Mouse (Mus musculus) adrenal gland, adult 8-10 months (tissue): ENCODE results near the gene Gabra6. TPM values are rescaled to one million over a fixed set of nuclear protein-coding genes. Genes with fewer than 3 reads are reported as not detected.

ENCODE experiments used
- DNase-seq: peaks from one replicate; pipeline ENCODE4 v3.0.0; 2022
- total RNA-seq, 4 experiments: library from RNA; stranded (reverse); gene quantifications; 2 replicates each; pipeline ENCODE4 v1.2.4; 2022

The Gabra6 gene
- not detected for total RNA-seq

GRCm38 (mm10) chr11:42320882-42321281 is at the start of gene Gabra6:
Gene Gabra6, minus strand, starts transcription at chr11:42321072.
- no peak for DNase-seq

GRCm38 (mm10) chr11:42365544-42365943 is 44.7 kb upstream of the Gabra6 start:
- no peak for DNase-seq

- DNase-seq: no peak
Measured at GRCm38 (mm10) chr11:42332121-42332520, 11.2 kb upstream of the Gabra6 start.

GRCm38 (mm10) chr11:42326262-42326661 is 5.4 kb upstream of the Gabra6 start:
- peak; percentile 37 for DNase-seq

GRCm38 (mm10) chr11:42321560-42321959 is 688 bp upstream of the Gabra6 start:
- DNase-seq: no peak

- DNase-seq: no peak
Measured at GRCm38 (mm10) chr11:42319521-42319920, 1.4 kb downstream of the Gabra6 start.

GRCm38 (mm10) chr11:42319101-42319500 is 1.8 kb downstream of the Gabra6 start:
- no peak for DNase-seq

GRCm38 (mm10) chr11:42317985-42318384 is 2.9 kb downstream of the Gabra6 start:
- DNase-seq: no peak

- DNase-seq: no peak
Measured at GRCm38 (mm10) chr11:42314850-42315249, 6.0 kb downstream of the Gabra6 start.

- DNase-seq: no peak
Measured at GRCm38 (mm10) chr11:42310892-42311291, 10.0 kb downstream of the Gabra6 start.

GRCm38 (mm10) chr11:42309086-42309485 is 11.8 kb downstream of the Gabra6 start:
- DNase-seq: no peak

GRCm38 (mm10) chr11:42306095-42306494 is 14.8 kb downstream of the Gabra6 start:
- DNase-seq: no peak

GRCm38 (mm10) chr11:42258978-42259377 is 61.9 kb downstream of the Gabra6 start:
- no peak for DNase-seq

Other genes starting within 250 kb of the Gabra6 start
- under 1 TPM; 0.09 to 0.67 (median 0.33) TPM for gene Gabra1, start 138.1 kb downstream of the Gabra6 start, total RNA-seq
- gene Gabrb2, start 98.7 kb upstream of the Gabra6 start, total RNA-seq: under 1 TPM in 2 of 4 experiments, not detected in 2; 0.08 to 0.18 TPM